Mouse (Mus musculus) midbrain, postnatal 0 days (tissue): ENCODE results near the gene Csgalnact2. TPM values are rescaled to one million over a fixed set of nuclear protein-coding genes. Genes with fewer than 3 reads are reported as not detected.

Source experiments
- ATAC-seq: fragments of 200-750 bp; cut with Nextera tagmentation; 2 replicates; pipeline ENCODE4 v1.8.0; 2017; ENCODE audit warnings: moderate number of reproducible peaks, mild to moderate bottlenecking, moderate TSS enrichment, moderate library complexity; ENCODE audit not compliant: low FRiP score
- DNase-seq: peaks from one replicate; pipeline ENCODE4 v3.0.0-alpha.2; 2015; ENCODE audit warnings: low spot score
- H3K27ac ChIP-seq: fragments of 300-500 bp; sonication (generic); 2 replicates; pipeline ENCODE4 v1.5.1; 2014; ENCODE audit warnings: low read depth, mild to moderate bottlenecking, low read length, mixed read lengths
- H3K27me3 ChIP-seq: fragments of 300-500 bp; sonication (generic); 2 replicates; pipeline ENCODE4 v1.6.1; 2014; ENCODE audit warnings: low read length, control low read depth, mixed read lengths; ENCODE audit not compliant: insufficient read depth
- H3K36me3 ChIP-seq: fragments of 300-500 bp; sonication (generic); 2 replicates; pipeline ENCODE4 v1.6.1; 2014; ENCODE audit warnings: low read length, control low read depth, mixed read lengths; ENCODE audit not compliant: insufficient read depth
- H3K4me1 ChIP-seq: fragments of 300-500 bp; sonication (generic); 2 replicates; pipeline ENCODE4 v1.6.1; 2014; ENCODE audit warnings: mild to moderate bottlenecking, control low read depth, antibody characterized with exemption, low read length, mixed read lengths; ENCODE audit not compliant: insufficient read depth
- H3K4me2 ChIP-seq: fragments of 300-500 bp; sonication (generic); 2 replicates; pipeline ENCODE4 v1.6.1; 2014; ENCODE audit warnings: low read depth, mild to moderate bottlenecking, low read length, mixed read lengths; ENCODE audit not compliant: poor library complexity, severe bottlenecking
- H3K4me3 ChIP-seq: fragments of 300-500 bp; sonication (generic); 2 replicates; pipeline ENCODE4 v1.5.1; 2014; ENCODE audit warnings: low read depth, mild to moderate bottlenecking, low read length, moderate library complexity
- H3K9ac ChIP-seq: fragments of 300-500 bp; sonication (generic); replicated peaks from 2 replicates; pipeline ENCODE4 v1.6.1; 2014; ENCODE audit warnings: mild to moderate bottlenecking, low read length, moderate library complexity, mixed read lengths; ENCODE audit not compliant: poor library complexity, severe bottlenecking
- H3K9me3 ChIP-seq: fragments of 300-500 bp; sonication (generic); 2 replicates; pipeline ENCODE4 v1.6.1; 2016; ENCODE audit warnings: low read length, control low read depth
- CTCF ChIP-seq: IDR thresholded peaks from 2 replicates; pipeline ENCODE4 v1.5.1; 2016; ENCODE audit warnings: antibody characterized with exemption, mild to moderate bottlenecking
- WGBS: fragments of 180-500 bp; shearing (Covaris S2); extraction: QIAGEN DNeasy Blood & Tissue Kit; methylation state at CpG from one replicate; pipeline ENCODE4 v1.1.7; 2014; 5-methylcytosine and 5-hydroxymethylcytosine counted together
- polyA plus RNA-seq: library from polyadenylated mRNA; unstranded; fragments of >200 nt; fragmentation: Nextera tagmentation; extraction: Ambion mirVana; gene quantifications from 2 replicates; pipeline ENCODE4 v1.2.1, GENCODE M21; 2015
- total RNA-seq: library from RNA; depleted of rRNA; stranded (reverse); fragments of >200 nt; gene quantifications from 2 replicates; pipeline ENCODE4 v1.2.3, GENCODE M21; 2014

The Csgalnact2 gene
- total and polyA plus RNA-seq, 2 experiments from 2014 or later: 10.8 to 13.0 TPM

GRCm38 (mm10) chr6:118070321-118071012 lies 68.5 kb downstream of the Csgalnact2 start:
- no peaks in the 10 kb centered on the region for H3K9me3 ChIP-seq
- H3K4me1 ChIP-seq: peaks cover 16% of the 10 kb centered on the region
- H3K4me3 ChIP-seq: no peak overlapping the region
- TF ChIP-seq CTCF: no peak
- ATAC-seq (no peak), DNase-seq (no peak)
- H3K9ac ChIP-seq: no peak overlapping the region
- H3K4me2 ChIP-seq: no peak overlapping the region
- no peak overlapping the region for H3K27ac ChIP-seq
- H3K27me3 ChIP-seq: no peaks in the 10 kb centered on the region
- H3K36me3 ChIP-seq: no peaks in the 10 kb centered on the region
- 82% methylated on average over 5 of the region's 5 CpGs for WGBS

- no peak overlapping the region for H3K27ac ChIP-seq
- H3K4me1 ChIP-seq: peaks cover 9% of the 10 kb centered on the region; the same call in 1 of the 2 replicates
- DNase-seq (no peak), ATAC-seq (no peak)
- H3K36me3 ChIP-seq: no peaks in the 10 kb centered on the region
- no peak overlapping the region for H3K4me2 ChIP-seq
- no peak overlapping the region for H3K4me3 ChIP-seq
- no peak overlapping the region for H3K9ac ChIP-seq
- WGBS: 78% methylated on average over 7 of the region's 7 CpGs
- no peaks in the 10 kb centered on the region for H3K27me3 ChIP-seq
- TF ChIP-seq CTCF: peak; percentile 47
- H3K9me3 ChIP-seq: no peaks in the 10 kb centered on the region
Observed at GRCm38 (mm10) chr6:118067720-118068119, 71.2 kb downstream of the Csgalnact2 start.

GRCm38 (mm10) chr6:118066199-118067081 lies 72.5 kb downstream of the Csgalnact2 start:
- peak overlapping the region; percentile 95 for H3K4me2 ChIP-seq
- H3K9ac ChIP-seq: peak overlapping the region; percentile 80
- peaks cover 9% of the 10 kb centered on the region; the same call in 1 of the 2 replicates for H3K4me1 ChIP-seq
- no peak for DNase-seq
- ATAC-seq: peak; percentile 57
- no peak for TF ChIP-seq CTCF
- H3K4me3 ChIP-seq: peak overlapping the region; percentile 54
- no peaks in the 10 kb centered on the region for H3K27me3 ChIP-seq
- 2% methylated on average over 40 of the region's 40 CpGs for WGBS
- H3K36me3 ChIP-seq: no peaks in the 10 kb centered on the region
- no peaks in the 10 kb centered on the region for H3K9me3 ChIP-seq
- H3K27ac ChIP-seq: 0 out of 2 replicates have a peak overlapping the region, but pooled peaks have one; percentile 32

- peak overlapping the region; percentile 54 for H3K4me3 ChIP-seq
- ATAC-seq (peak; percentile 50; the same call in 1 of the 2 replicates), DNase-seq (no peak)
- peak overlapping the region; percentile 32; the same call in 1 of the 2 replicates for H3K27ac ChIP-seq
- H3K4me2 ChIP-seq: peak overlapping the region; percentile 95
- H3K4me1 ChIP-seq: peaks cover 9% of the 10 kb centered on the region; the same call in 1 of the 2 replicates
- no peaks in the 10 kb centered on the region for H3K9me3 ChIP-seq
- WGBS: under 1% methylated on average over 12 of the region's 12 CpGs
- TF ChIP-seq CTCF: no peak
- peak overlapping the region; percentile 80 for H3K9ac ChIP-seq
- no peaks in the 10 kb centered on the region for H3K36me3 ChIP-seq
- H3K27me3 ChIP-seq: no peaks in the 10 kb centered on the region
Observed at GRCm38 (mm10) chr6:118065837-118066198, 73.1 kb downstream of the Csgalnact2 start.

GRCm38 (mm10) chr6:118064968-118065530 lies 73.9 kb downstream of the Csgalnact2 start:
- peak; percentile 79 for TF ChIP-seq CTCF
- Histone ChIP-seq H3K36me3 (no peaks in the 10 kb centered on the region), H3K9ac (no peak overlapping the region), H3K27me3 (no peaks in the 10 kb centered on the region), H3K4me3 (no peak overlapping the region), H3K27ac (no peak overlapping the region), H3K4me1 (peaks cover 9% of the 10 kb centered on the region; the same call in 1 of the 2 replicates), H3K9me3 (no peaks in the 10 kb centered on the region), H3K4me2 (peak overlapping the region; percentile 95)
- 15% methylated on average over 7 of the region's 7 CpGs for WGBS
- peak; percentile 31; the same call in 1 of the 2 replicates for ATAC-seq
- peak; percentile 78 for DNase-seq
